Mouse (Mus musculus): ENCODE results near the gene Tnfrsf12a.

Gene Tnfrsf12a

GRCm38 (mm10) chr17:23681086-23681485, 3.8 kb upstream of the Tnfrsf12a start:
- DNase-seq (ENCODE audit: low read depth, low spot score): no peak

GRCm38 (mm10) chr17:23680336-23680735, 3.1 kb upstream of the Tnfrsf12a start:
- DNase-seq (ENCODE audit: low read depth, low spot score): no peak

GRCm38 (mm10) chr17:23679127-23679835, 2.0 kb upstream of the Tnfrsf12a start, which contains the start of gene Cldn6:
Gene Cldn6 (plus strand): TSS chr17:23679249.
- no peak for DNase-seq (ENCODE audit: low read depth, low spot score)

GRCm38 (mm10) chr17:23676473-23677031, 716 bp downstream of the Tnfrsf12a start:
- DNase-seq (ENCODE audit: low read depth, low spot score): no peak

- peak; percentile 33 for DNase-seq (ENCODE audit: low read depth, low spot score)
Observed at GRCm38 (mm10) chr17:23675564-23676281, 1.5 kb downstream of the Tnfrsf12a start.

- no peak for DNase-seq (ENCODE audit: low read depth, low spot score)
Observed at GRCm38 (mm10) chr17:23675127-23675526, 2.1 kb downstream of the Tnfrsf12a start.

GRCm38 (mm10) chr17:23674271-23674952, 2.9 kb downstream of the Tnfrsf12a start:
- DNase-seq (ENCODE audit: low read depth, low spot score): peak; percentile 14

GRCm38 (mm10) chr17:23673424-23674073, 3.7 kb downstream of the Tnfrsf12a start, which contains the start of the genes Hcfc1r1 and Thoc6:
Gene Hcfc1r1 (plus strand): TSS chr17:23673596.
Gene Thoc6 (minus strand): TSS chr17:23673882.
- DNase-seq (ENCODE audit: low read depth, low spot score): peak; percentile 98

GRCm38 (mm10) chr17:23672761-23673160, 4.5 kb downstream of the Tnfrsf12a start:
- DNase-seq (ENCODE audit: low read depth, low spot score): peak; percentile 9

- DNase-seq (ENCODE audit: low read depth, low spot score): no peak
Observed at GRCm38 (mm10) chr17:23671519-23671918, 5.7 kb downstream of the Tnfrsf12a start.

GRCm38 (mm10) chr17:23670516-23671074, 6.7 kb downstream of the Tnfrsf12a start:
- no peak for DNase-seq (ENCODE audit: low read depth, low spot score)

GRCm38 (mm10) chr17:23665511-23665910, 11.8 kb downstream of the Tnfrsf12a start:
- no peak for DNase-seq (ENCODE audit: low read depth, low spot score)

GRCm38 (mm10) chr17:23664556-23665021, 12.7 kb downstream of the Tnfrsf12a start:
- DNase-seq (ENCODE audit: low read depth, low spot score): peak; percentile 76

- peak; percentile 55 for DNase-seq (ENCODE audit: low read depth, low spot score)
Observed at GRCm38 (mm10) chr17:23661526-23661925, 15.7 kb downstream of the Tnfrsf12a start.

GRCm38 (mm10) chr17:23660876-23661200, 16.4 kb downstream of the Tnfrsf12a start:
- DNase-seq (ENCODE audit: low read depth, low spot score): no peak

GRCm38 (mm10) chr17:23660117-23660875, 17.0 kb downstream of the Tnfrsf12a start, which contains the start of gene Bicdl2:
Gene Bicdl2 (plus strand): TSS chr17:23660506.
- peak; percentile 45 for DNase-seq (ENCODE audit: low read depth, low spot score)

GRCm38 (mm10) chr17:23658450-23658849, 18.8 kb downstream of the Tnfrsf12a start:
- no peak for DNase-seq (ENCODE audit: low read depth, low spot score)

GRCm38 (mm10) chr17:23654410-23654809, 22.9 kb downstream of the Tnfrsf12a start:
- no peak for DNase-seq (ENCODE audit: low read depth, low spot score)

GRCm38 (mm10) chr17:23654001-23654400, 23.3 kb downstream of the Tnfrsf12a start:
- DNase-seq (ENCODE audit: low read depth, low spot score): peak; percentile 41

- DNase-seq (ENCODE audit: low read depth, low spot score): no peak
Observed at GRCm38 (mm10) chr17:23653324-23653723, 23.9 kb downstream of the Tnfrsf12a start.

Data from A20 (cell line).